Mouse (Mus musculus) midbrain, postnatal 0 days (tissue): ENCODE measurements around the gene Dclk2. TPM values are rescaled to one million over a fixed set of nuclear protein-coding genes. Genes with fewer than 3 reads are reported as not detected.

Experiments
- ATAC-seq: fragments of 200-750 bp; cut with Nextera tagmentation; 2 replicates; pipeline ENCODE4 v1.8.0; 2017; ENCODE audit warnings: moderate number of reproducible peaks, mild to moderate bottlenecking, moderate TSS enrichment, moderate library complexity; ENCODE audit not compliant: low FRiP score
- DNase-seq: peaks from one replicate; pipeline ENCODE4 v3.0.0-alpha.2; 2015; ENCODE audit warnings: low spot score
- H3K27ac ChIP-seq: fragments of 300-500 bp; sonication (generic); 2 replicates; pipeline ENCODE4 v1.5.1; 2014; ENCODE audit warnings: low read depth, mild to moderate bottlenecking, low read length, mixed read lengths
- H3K27me3 ChIP-seq: fragments of 300-500 bp; sonication (generic); 2 replicates; pipeline ENCODE4 v1.6.1; 2014; ENCODE audit warnings: low read length, control low read depth, mixed read lengths; ENCODE audit not compliant: insufficient read depth
- H3K36me3 ChIP-seq: fragments of 300-500 bp; sonication (generic); 2 replicates; pipeline ENCODE4 v1.6.1; 2014; ENCODE audit warnings: low read length, control low read depth, mixed read lengths; ENCODE audit not compliant: insufficient read depth
- H3K4me1 ChIP-seq: fragments of 300-500 bp; sonication (generic); 2 replicates; pipeline ENCODE4 v1.6.1; 2014; ENCODE audit warnings: mild to moderate bottlenecking, control low read depth, antibody characterized with exemption, low read length, mixed read lengths; ENCODE audit not compliant: insufficient read depth
- H3K4me2 ChIP-seq: fragments of 300-500 bp; sonication (generic); 2 replicates; pipeline ENCODE4 v1.6.1; 2014; ENCODE audit warnings: low read depth, mild to moderate bottlenecking, low read length, mixed read lengths; ENCODE audit not compliant: poor library complexity, severe bottlenecking
- H3K4me3 ChIP-seq: fragments of 300-500 bp; sonication (generic); 2 replicates; pipeline ENCODE4 v1.5.1; 2014; ENCODE audit warnings: low read depth, mild to moderate bottlenecking, low read length, moderate library complexity
- H3K9ac ChIP-seq: fragments of 300-500 bp; sonication (generic); replicated peaks from 2 replicates; pipeline ENCODE4 v1.6.1; 2014; ENCODE audit warnings: mild to moderate bottlenecking, low read length, moderate library complexity, mixed read lengths; ENCODE audit not compliant: poor library complexity, severe bottlenecking
- H3K9me3 ChIP-seq: fragments of 300-500 bp; sonication (generic); 2 replicates; pipeline ENCODE4 v1.6.1; 2016; ENCODE audit warnings: low read length, control low read depth
- CTCF ChIP-seq: IDR thresholded peaks from 2 replicates; pipeline ENCODE4 v1.5.1; 2016; ENCODE audit warnings: antibody characterized with exemption, mild to moderate bottlenecking
- WGBS: fragments of 180-500 bp; shearing (Covaris S2); extraction: QIAGEN DNeasy Blood & Tissue Kit; methylation state at CpG from one replicate; pipeline ENCODE4 v1.1.7; 2014; 5-methylcytosine and 5-hydroxymethylcytosine counted together
- polyA plus RNA-seq: library from polyadenylated mRNA; unstranded; fragments of >200 nt; fragmentation: Nextera tagmentation; extraction: Ambion mirVana; gene quantifications from 2 replicates; pipeline ENCODE4 v1.2.1, GENCODE M21; 2015
- total RNA-seq: library from RNA; depleted of rRNA; stranded (reverse); fragments of >200 nt; gene quantifications from 2 replicates; pipeline ENCODE4 v1.2.3, GENCODE M21; 2014

Gene Dclk2
- total and polyA plus RNA-seq, 2 experiments from 2014 or later = 71.6 to 158 TPM

- DNase-seq (no peak), ATAC-seq (no peak)
- 67% methylated on average over 3 of the region's 3 CpGs for WGBS
- peaks cover 22% of the 10 kb centered on the region for H3K4me1 ChIP-seq
- no peaks in the 10 kb centered on the region for H3K36me3 ChIP-seq
- H3K4me3 ChIP-seq = no peak overlapping the region
- H3K4me2 ChIP-seq = no peak overlapping the region
- TF ChIP-seq CTCF = no peak
- H3K9me3 ChIP-seq = no peaks in the 10 kb centered on the region
- H3K27me3 ChIP-seq = no peaks in the 10 kb centered on the region
- no peak overlapping the region for H3K9ac ChIP-seq
- H3K27ac ChIP-seq = no peak overlapping the region
Measured at GRCm38 (mm10) chr3:86914316-86914715, 6.3 kb downstream of the Dclk2 start.

- WGBS = 95% methylated on average over 5 of the region's 5 CpGs
- no peaks in the 10 kb centered on the region for H3K9me3 ChIP-seq
- H3K4me1 ChIP-seq = no peaks in the 10 kb centered on the region
- no peak overlapping the region for H3K4me2 ChIP-seq
- TF ChIP-seq CTCF = no peak
- ATAC-seq (no peak), DNase-seq (no peak)
- no peaks in the 10 kb centered on the region for H3K27me3 ChIP-seq
- no peak overlapping the region for H3K27ac ChIP-seq
- H3K4me3 ChIP-seq = no peak overlapping the region
- peaks cover 3% of the 10 kb centered on the region; the same call in 1 of the 2 replicates for H3K36me3 ChIP-seq
- no peak overlapping the region for H3K9ac ChIP-seq
Measured at GRCm38 (mm10) chr3:86898366-86898765, 22.3 kb downstream of the Dclk2 start.

GRCm38 (mm10) chr3:86897551-86897950 is 23.1 kb downstream of the Dclk2 start:
- H3K4me2 ChIP-seq = no peak overlapping the region
- H3K9ac ChIP-seq = no peak overlapping the region
- H3K36me3 ChIP-seq = peaks cover 2% of the 10 kb centered on the region; the same call in 1 of the 2 replicates
- no peaks in the 10 kb centered on the region for H3K4me1 ChIP-seq
- H3K27me3 ChIP-seq = no peaks in the 10 kb centered on the region
- H3K4me3 ChIP-seq = no peak overlapping the region
- no peak for TF ChIP-seq CTCF
- DNase-seq (no peak), ATAC-seq (no peak)
- no peak overlapping the region for H3K27ac ChIP-seq
- H3K9me3 ChIP-seq = no peaks in the 10 kb centered on the region
- WGBS = 43% methylated on average over 8 of the region's 8 CpGs

GRCm38 (mm10) chr3:86897066-86897465 is 23.6 kb downstream of the Dclk2 start:
- H3K27ac ChIP-seq = no peak overlapping the region
- WGBS = 87% methylated on average over 9 of the region's 9 CpGs
- H3K4me2 ChIP-seq = no peak overlapping the region
- no peak overlapping the region for H3K9ac ChIP-seq
- ATAC-seq (no peak), DNase-seq (no peak)
- H3K9me3 ChIP-seq = no peaks in the 10 kb centered on the region
- H3K4me3 ChIP-seq = no peak overlapping the region
- H3K27me3 ChIP-seq = no peaks in the 10 kb centered on the region
- no peaks in the 10 kb centered on the region for H3K36me3 ChIP-seq
- no peak for TF ChIP-seq CTCF
- H3K4me1 ChIP-seq = no peaks in the 10 kb centered on the region

GRCm38 (mm10) chr3:86894491-86894890 is 26.2 kb downstream of the Dclk2 start:
- Histone ChIP-seq H3K9ac (no peak overlapping the region), H3K4me3 (no peak overlapping the region), H3K27me3 (no peaks in the 10 kb centered on the region), H3K4me2 (no peak overlapping the region), H3K9me3 (no peaks in the 10 kb centered on the region), H3K27ac (no peak overlapping the region), H3K4me1 (no peaks in the 10 kb centered on the region), H3K36me3 (no peaks in the 10 kb centered on the region)
- no peak for TF ChIP-seq CTCF
- ATAC-seq = no peak
- WGBS = 83% methylated on average over 2 of the region's 2 CpGs
- DNase-seq = no peak

GRCm38 (mm10) chr3:86887512-86887911 is 33.1 kb downstream of the Dclk2 start:
- no peaks in the 10 kb centered on the region for H3K27me3 ChIP-seq
- H3K4me3 ChIP-seq = no peak overlapping the region
- H3K4me1 ChIP-seq = no peaks in the 10 kb centered on the region; the same call in 1 of the 2 replicates
- TF ChIP-seq CTCF = no peak
- H3K36me3 ChIP-seq = no peaks in the 10 kb centered on the region
- no peak overlapping the region for H3K4me2 ChIP-seq
- no peak overlapping the region for H3K27ac ChIP-seq
- ATAC-seq (no peak), DNase-seq (no peak)
- H3K9me3 ChIP-seq = no peaks in the 10 kb centered on the region
- H3K9ac ChIP-seq = no peak overlapping the region
